Mouse (Mus musculus) megakaryocyte, embryonic 14.5 days (primary cell): Measurements from ENCODE around the gene E2f2.

Experiments
- FLI1 ChIP-seq: IDR thresholded peaks from 2 replicates; pipeline ENCODE4 v1.6.1; 2012; ENCODE audit warnings: low read length, inconsistent platforms, mixed read lengths
- GATA1 ChIP-seq: IDR thresholded peaks from 3 replicates; pipeline ENCODE4 v1.6.1; 2012; ENCODE audit warnings: mixed read lengths, low read length, inconsistent platforms, borderline replicate concordance

DNA sequence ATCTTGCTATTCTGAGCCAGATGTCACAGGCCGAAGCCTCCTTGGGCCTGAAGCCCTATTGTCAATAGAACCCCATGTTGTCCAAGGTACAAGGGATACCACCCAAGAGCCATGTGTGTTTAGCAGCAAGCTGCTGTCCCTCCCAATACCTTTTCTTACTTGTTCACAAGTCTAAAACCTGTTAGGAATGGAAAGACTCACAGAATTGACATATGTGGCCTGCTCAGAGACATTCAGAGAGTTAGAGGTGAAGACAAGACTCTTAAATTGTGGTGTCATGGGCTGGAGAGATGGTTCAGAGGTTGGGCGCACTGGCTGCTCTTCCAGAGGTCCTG lies 23.2 kb upstream of the E2f2 start:
- TF ChIP-seq GATA1 (no peak), FLI1 (no peak)
